Mouse (Mus musculus): ENCODE results near the gene Klrg2.

The Klrg2 gene

DNA sequence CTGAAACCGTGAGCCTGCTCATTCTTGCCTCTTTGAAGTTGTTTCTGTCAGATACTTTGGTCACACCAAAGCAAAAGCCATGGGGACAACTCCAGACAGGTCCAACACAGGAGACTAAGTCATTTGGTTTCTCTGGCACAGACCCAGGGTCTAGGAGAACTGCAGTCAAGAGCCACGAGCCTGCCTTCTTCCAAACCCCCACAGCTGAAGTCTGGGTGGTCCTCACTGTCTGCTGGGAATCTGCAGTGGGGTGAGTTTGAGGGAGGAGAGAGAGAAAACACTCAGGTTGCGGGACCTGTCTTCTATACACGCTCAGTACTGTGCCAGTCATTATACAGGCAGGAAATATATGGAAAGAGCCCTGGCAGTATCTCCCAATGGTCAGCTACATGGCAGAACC lies 9.6 kb downstream of the Klrg2 start:
- DNase-seq, result no peak

DNA sequence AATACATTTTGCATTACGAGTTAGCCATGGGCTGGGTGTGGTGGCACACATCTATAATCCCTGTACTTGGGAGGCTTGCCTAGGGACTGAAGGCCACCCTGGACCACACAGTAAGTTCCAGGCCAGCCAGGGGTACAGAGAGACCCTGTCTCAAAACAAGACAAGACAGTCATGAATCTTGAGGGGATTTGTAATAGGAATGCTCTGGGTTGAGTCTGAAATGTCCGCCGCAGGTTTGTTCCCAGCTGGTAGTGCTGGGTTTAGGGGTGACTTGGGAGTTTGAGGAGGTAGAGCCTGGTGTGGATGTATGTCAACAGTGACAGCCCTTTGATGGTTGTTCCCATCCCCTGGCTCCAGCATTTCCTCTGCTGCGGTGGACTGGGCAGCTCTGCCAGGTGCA lies 10.0 kb downstream of the Klrg2 start:
- no peak for DNase-seq

DNA sequence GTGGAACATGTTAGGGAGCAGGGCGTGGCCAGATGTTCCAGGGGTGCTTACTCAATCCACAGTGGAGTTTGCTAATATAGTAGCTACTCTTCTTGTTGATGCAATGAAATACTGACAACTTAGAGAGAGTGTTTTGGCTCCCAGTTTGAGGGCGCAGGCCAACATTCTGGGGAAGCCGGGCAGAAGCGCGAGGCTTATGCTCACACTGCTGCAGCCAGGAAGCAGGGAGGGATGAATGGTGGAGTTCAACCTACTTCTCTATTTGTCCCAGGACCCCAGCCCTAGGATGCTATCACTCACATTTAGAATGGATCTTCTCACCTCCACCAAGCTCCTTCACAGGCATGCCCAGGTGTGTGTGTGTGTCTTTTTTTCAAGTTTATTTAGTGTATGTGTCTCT lies 11.0 kb downstream of the Klrg2 start:
- no peak for DNase-seq

DNA sequence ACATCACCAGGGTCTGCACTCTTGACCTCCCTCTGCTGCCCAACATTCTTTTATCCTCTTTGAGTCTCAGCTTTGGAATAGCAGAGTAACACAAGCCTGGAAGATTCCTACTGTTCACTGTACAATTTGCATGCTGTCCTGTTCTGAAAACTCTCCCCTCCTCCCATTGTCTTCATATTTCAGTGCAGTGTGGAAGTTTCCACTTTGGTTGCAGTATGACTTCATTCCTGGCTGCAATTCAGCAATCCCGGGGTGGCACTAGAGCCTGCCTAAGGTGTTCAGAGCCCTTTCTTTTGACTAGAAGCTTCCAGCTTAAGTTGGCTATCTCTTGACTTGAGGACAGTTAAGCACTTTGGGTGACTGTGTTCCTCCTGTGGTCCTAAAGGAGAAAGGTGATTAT lies 12.6 kb downstream of the Klrg2 start:
- peak; percentile 41 for DNase-seq

DNA sequence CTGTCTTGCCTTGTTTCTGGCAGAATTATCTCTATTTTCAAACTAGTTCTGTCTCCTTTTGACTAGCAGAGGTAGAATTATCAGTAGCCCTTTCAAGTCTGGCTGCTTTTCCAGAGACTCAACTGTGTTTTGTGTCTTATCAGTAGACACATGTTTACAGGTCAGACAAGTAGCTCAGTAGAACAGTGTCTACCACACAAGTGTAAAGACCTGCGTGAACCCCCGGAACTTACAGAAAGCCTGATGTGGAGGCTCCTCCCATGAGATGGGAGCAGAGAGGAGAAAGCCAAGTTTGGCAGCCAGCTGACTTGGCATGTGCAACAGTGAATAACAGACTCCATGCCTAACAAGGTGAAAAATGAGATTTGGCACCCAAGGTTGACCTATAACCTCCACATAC lies 13.6 kb downstream of the Klrg2 start:
- DNase-seq, result no peak

DNA sequence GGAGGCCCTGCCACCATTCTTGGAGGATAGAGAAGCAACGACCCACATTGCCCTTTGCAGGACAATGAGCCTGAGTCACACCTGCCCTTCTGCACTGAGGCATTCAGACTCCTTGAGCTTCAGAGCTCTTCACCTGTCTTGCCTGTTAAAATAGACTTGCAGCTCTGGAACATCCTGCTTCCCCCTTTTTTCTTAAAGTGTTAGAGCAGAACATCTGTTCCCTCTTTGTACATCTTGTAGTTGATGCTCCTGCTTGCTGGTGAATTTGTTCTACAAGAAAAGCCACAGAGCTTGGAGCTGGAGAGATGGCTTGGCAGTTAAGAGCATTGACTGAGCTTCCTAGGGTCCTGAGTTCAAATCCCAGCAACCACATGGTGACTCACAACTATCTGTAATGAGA lies 14.6 kb downstream of the Klrg2 start:
- DNase-seq, result no peak

DNA sequence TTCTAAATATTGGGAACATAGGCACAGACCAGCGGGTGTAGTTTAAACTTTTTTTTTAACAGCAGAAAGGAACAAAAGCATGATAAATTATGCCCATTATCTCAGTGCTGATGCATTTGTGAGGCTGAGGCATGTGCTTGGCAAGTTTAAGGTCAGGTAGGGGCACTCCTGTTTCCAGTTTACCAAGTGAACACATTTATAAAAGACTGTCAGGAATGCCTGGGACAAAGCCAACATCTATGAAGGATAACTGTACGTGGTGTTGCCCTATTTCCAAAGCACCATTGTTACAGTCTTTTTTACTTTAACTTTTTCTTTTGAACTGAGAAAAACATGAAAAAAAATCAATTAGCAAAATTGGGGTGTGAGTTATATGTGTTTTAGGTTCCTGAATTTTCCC lies 27.1 kb downstream of the Klrg2 start:
- DNase-seq, result no peak

DNA sequence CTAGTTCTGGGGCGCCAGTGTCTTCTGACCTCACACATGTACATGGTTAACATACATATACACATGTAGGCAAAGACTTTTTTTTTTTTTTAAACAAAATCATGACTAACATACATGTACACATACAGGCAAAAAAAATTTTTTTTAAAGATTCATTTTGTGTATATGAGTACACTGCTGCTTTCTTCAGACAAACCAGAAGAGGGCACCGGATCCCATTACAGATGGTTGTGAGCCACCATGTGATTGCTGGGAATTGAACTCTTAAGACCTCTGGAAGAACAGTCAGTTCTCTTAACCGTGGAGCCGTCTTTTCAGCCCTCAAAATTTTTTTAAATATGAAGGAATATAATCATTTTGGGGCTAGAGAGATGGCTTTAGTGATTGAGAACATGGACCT lies 39.6 kb downstream of the Klrg2 start:
- DNase-seq, result no peak

DNA sequence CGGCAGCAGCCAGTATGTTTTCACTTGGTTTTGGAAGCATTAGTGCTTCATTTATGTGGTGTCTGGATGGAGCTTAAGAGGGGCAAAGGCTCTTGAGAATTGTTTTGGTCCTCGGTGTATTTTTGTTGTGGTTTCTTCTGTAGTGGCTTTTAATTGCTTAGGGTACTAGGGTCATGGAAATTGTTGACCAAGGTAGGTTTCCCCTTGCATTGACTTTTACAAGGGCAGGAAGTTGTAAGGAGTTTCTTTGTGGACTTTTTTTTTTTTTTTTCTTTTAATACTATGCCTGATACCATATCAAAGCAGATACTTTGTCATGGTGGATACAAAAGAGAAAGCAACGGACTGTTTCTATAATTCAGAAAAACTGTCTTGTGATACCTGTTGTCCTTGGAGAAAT lies 55.3 kb downstream of the Klrg2 start:
- no peak for DNase-seq

DNA sequence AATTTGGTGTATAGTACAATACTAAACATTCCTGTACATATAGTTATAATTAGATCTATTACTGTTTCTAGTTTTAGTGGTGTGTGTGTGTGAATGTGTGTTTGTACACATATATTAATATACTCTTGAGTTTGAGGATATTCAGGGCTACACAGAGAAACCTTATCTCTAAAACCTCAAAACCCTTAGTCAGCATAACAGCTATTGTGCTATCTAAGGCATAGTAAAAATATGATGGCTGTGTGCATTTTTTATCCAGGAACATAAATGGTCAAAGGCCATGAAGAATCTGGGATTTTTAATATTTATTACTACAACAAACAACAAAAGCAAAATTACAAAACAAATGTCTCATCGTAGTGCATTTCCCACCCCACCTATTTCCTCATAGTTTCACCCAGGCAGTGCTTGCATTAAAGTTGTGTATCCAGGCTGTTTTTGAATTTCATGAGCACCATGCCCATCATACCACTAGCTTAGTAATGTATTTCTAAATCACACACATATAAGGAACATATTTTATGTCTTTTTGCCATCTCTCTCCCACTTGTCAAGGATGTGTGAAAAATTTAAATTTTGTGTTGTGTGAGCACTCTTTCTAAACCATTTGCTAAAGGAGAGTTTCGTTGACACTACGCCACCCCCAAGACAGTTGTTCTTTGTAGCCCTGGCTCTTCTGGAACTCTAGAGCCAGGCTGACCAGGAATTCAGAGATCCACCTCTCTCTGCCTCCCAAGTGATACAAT lies 56.8 kb downstream of the Klrg2 start:
- DNase-seq, result no peak

DNA sequence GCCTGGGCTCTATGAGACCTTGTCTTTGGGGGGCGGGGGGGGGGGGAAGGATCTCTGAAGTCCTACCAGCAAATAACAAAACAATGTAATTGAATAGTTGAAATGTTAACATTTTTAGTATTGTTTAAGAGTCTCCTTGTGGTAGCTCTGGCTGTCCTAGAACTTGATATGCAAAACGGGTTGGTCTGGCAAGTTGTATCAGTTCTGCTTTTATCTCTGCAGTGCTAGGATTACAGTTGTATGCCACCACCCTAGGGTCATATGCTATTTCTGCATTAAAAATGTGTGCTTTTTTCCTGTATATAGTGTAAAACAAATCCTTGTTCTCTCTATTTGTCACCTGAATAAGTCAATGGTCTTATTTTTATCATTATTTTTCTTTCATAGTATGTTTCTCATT lies 60.9 kb downstream of the Klrg2 start:
- DNase-seq, result no peak

Data from cerebellum, adult 8-10 months (tissue).